Mouse (Mus musculus) forebrain, embryonic 12.5 days (tissue): ENCODE results near the gene Dgkq. TPM values are rescaled to one million over a fixed set of nuclear protein-coding genes. Genes with fewer than 3 reads are reported as not detected.

Experiments
- ATAC-seq: fragments of 200-750 bp; cut with Nextera tagmentation; 2 replicates; pipeline ENCODE4 v1.8.0; 2017; ENCODE audit warnings: moderate TSS enrichment; ENCODE audit not compliant: low FRiP score
- H3K27ac ChIP-seq: fragments of 300-500 bp; sonication (generic); 2 replicates; pipeline ENCODE4 v1.5.1; 2016; ENCODE audit warnings: mild to moderate bottlenecking
- H3K27me3 ChIP-seq: fragments of 300-500 bp; sonication (generic); 2 replicates; pipeline ENCODE4 v1.6.1; 2016; ENCODE audit warnings: mild to moderate bottlenecking
- H3K36me3 ChIP-seq: fragments of 300-500 bp; sonication (generic); replicated peaks from 2 replicates; pipeline ENCODE4 v1.6.1; 2016; ENCODE audit warnings: mild to moderate bottlenecking
- H3K4me1 ChIP-seq: fragments of 300-500 bp; sonication (generic); 2 replicates; pipeline ENCODE4 v1.6.1; 2016
- H3K4me2 ChIP-seq: fragments of 300-500 bp; sonication (generic); 2 replicates; pipeline ENCODE4 v1.6.1; 2016; ENCODE audit warnings: mild to moderate bottlenecking, moderate library complexity
- H3K4me3 ChIP-seq: fragments of 300-500 bp; sonication (generic); replicated peaks from 2 replicates; pipeline ENCODE4 v1.5.1; 2016; ENCODE audit warnings: mild to moderate bottlenecking
- H3K9ac ChIP-seq: fragments of 300-500 bp; sonication (generic); 2 replicates; pipeline ENCODE4 v1.6.1; 2016; ENCODE audit warnings: mild to moderate bottlenecking
- H3K9me3 ChIP-seq: fragments of 300-500 bp; sonication (generic); 2 replicates; pipeline ENCODE4 v1.6.1; 2016
- whole genome bisulfite sequencing: fragments of 180-500 bp; shearing (Covaris S2); methylation state at CpG from one replicate; pipeline ENCODE4 v1.1.7; 2016; 5-methylcytosine and 5-hydroxymethylcytosine counted together
- polyA plus RNA-seq: library from polyadenylated mRNA; unstranded; fragments of >200 nt; fragmentation: Nextera tagmentation; extraction: Ambion mirVana; gene quantifications from 2 replicates; pipeline ENCODE4 v1.2.1, GENCODE M21; 2016

The Dgkq gene
- polyA plus RNA-seq, 1 experiment from 2014 or later = 20.7 TPM

DNA sequence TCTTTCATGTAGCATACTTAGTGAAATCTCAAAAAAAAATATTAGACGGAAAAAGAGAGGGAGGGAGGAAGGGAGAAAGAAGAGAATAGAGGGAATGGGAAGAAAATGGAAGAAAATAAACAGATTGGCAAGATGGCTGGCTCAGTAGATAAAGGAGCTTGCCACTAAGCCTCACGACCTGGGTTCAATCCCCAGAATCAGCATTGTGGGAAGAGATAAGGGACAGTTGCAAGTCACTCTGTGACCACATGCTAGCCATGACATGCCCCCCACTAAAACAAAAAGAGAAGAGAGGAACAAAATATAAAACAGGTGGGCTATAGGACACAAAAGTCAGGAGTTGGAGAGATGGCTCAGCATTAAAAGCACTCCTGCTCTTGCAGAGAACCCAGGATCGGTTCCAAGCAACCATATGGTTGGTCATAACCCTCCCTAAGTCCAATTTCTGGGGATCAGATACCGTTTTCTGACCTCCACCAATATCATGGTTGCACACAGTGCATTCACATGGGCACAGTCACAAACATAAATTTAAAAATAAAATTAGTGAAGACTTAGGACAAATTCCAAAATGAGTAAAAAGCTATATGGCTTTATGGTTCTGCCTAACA lies 43.3 kb downstream of the Dgkq start:
- H3K4me1 ChIP-seq = peaks cover 22% of the 10 kb centered on the region
- ATAC-seq = no peak
- H3K36me3 ChIP-seq = peaks cover 31% of the 10 kb centered on the region
- no peak overlapping the region for H3K27ac ChIP-seq
- H3K4me2 ChIP-seq = no peak overlapping the region
- no peak overlapping the region for H3K4me3 ChIP-seq
- H3K27me3 ChIP-seq = no peaks in the 10 kb centered on the region
- 84% methylated on average over 4 of the region's 4 CpGs for WGBS
- H3K9ac ChIP-seq = no peak overlapping the region
- H3K9me3 ChIP-seq = no peaks in the 10 kb centered on the region

- Histone ChIP-seq H3K4me2 (no peak overlapping the region), H3K4me3 (no peak overlapping the region), H3K27ac (no peak overlapping the region), H3K27me3 (no peaks in the 10 kb centered on the region), H3K9me3 (no peaks in the 10 kb centered on the region), H3K4me1 (no peaks in the 10 kb centered on the region), H3K9ac (no peak overlapping the region), H3K36me3 (peaks cover 54% of the 10 kb centered on the region)
- no peak for ATAC-seq
- WGBS = 88% methylated on average over 2 of the region's 2 CpGs
Measured at GRCm38 (mm10) chr5:108621870-108622269, 47.6 kb downstream of the Dgkq start.

GRCm38 (mm10) chr5:108610426-108610825 lies 59.0 kb downstream of the Dgkq start:
- no peak overlapping the region for H3K27ac ChIP-seq
- H3K9ac ChIP-seq = no peak overlapping the region
- peaks cover 95% of the 10 kb centered on the region for H3K36me3 ChIP-seq
- no peaks in the 10 kb centered on the region for H3K9me3 ChIP-seq
- no peak overlapping the region for H3K4me2 ChIP-seq
- no peak overlapping the region for H3K4me3 ChIP-seq
- 92% methylated on average over 1 of the region's 1 CpGs for WGBS
- H3K27me3 ChIP-seq = no peaks in the 10 kb centered on the region
- no peaks in the 10 kb centered on the region for H3K4me1 ChIP-seq
- ATAC-seq = no peak

- no peak overlapping the region for H3K4me2 ChIP-seq
- WGBS = 95% methylated on average over 9 of the region's 9 CpGs
- no peaks in the 10 kb centered on the region for H3K4me1 ChIP-seq
- H3K4me3 ChIP-seq = no peak overlapping the region
- no peaks in the 10 kb centered on the region for H3K9me3 ChIP-seq
- no peak overlapping the region for H3K27ac ChIP-seq
- peaks cover 96% of the 10 kb centered on the region for H3K36me3 ChIP-seq
- no peak overlapping the region for H3K9ac ChIP-seq
- no peak for ATAC-seq
- H3K27me3 ChIP-seq = no peaks in the 10 kb centered on the region
Measured at GRCm38 (mm10) chr5:108602537-108602936, 66.9 kb downstream of the Dgkq start.

DNA sequence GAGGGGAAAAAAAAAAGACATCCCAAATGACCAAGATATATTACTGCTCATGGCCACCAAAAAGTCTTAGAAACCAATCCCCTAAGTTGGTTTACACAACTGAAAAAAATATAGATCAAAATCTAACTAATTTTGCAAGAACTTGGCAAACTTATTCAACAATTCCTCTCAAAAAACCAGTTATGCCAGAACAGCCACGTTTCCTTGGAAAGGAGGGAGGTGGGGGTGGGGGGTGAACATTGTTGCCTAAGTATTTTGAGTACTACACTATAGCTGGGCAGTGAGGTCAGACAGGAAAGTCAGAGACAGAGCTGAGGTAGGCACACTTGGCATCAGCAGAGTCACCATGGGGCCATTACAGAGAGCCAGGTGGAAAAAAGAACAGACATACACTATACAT lies 69.5 kb downstream of the Dgkq start:
- H3K4me3 ChIP-seq = no peak overlapping the region
- WGBS = 90% methylated on average over 1 of the region's 1 CpGs
- H3K27me3 ChIP-seq = no peaks in the 10 kb centered on the region
- no peak for ATAC-seq
- no peak overlapping the region for H3K4me2 ChIP-seq
- H3K36me3 ChIP-seq = peaks cover 95% of the 10 kb centered on the region
- H3K27ac ChIP-seq = no peak overlapping the region
- no peak overlapping the region for H3K9ac ChIP-seq
- H3K4me1 ChIP-seq = no peaks in the 10 kb centered on the region
- no peaks in the 10 kb centered on the region for H3K9me3 ChIP-seq

Other genes starting within 250 kb of the Dgkq start
- 430 and 435 TPM in 2 replicates for gene Atp5k, start 235.2 kb downstream of the Dgkq start, polyA plus RNA-seq
- 0.10 TPM in 1 of 2 replicates, not detected in the other for gene Mfsd7a, start 220.8 kb downstream of the Dgkq start, polyA plus RNA-seq
- gene Pcgf3, start 208.4 kb downstream of the Dgkq start, polyA plus RNA-seq = 36.2 and 36.8 TPM in 2 replicates
- 12.3 and 12.5 TPM in 2 replicates for gene Cplx1, start 119.6 kb downstream of the Dgkq start, polyA plus RNA-seq
- 57.7 and 61.0 TPM in 2 replicates for gene Gak, start 39.9 kb downstream of the Dgkq start, polyA plus RNA-seq
- gene Tmem175, start 39.9 kb downstream of the Dgkq start, polyA plus RNA-seq = 19.6 and 20.0 TPM in 2 replicates
- 9.5 and 9.6 TPM in 2 replicates for gene Idua, start 9.3 kb downstream of the Dgkq start, polyA plus RNA-seq
- gene Slc26a1, start 5.9 kb upstream of the Dgkq start, polyA plus RNA-seq = 1.2 TPM in 2 replicates
- 17.6 and 19.3 TPM in 2 replicates for gene Fgfrl1, start 22.7 kb upstream of the Dgkq start, polyA plus RNA-seq
- gene Rnf212, start 105.3 kb upstream of the Dgkq start, polyA plus RNA-seq = 0.29 TPM in 1 of 2 replicates, not detected in the other
- not detected in 2 replicates for gene Tmed11, start 125.7 kb upstream of the Dgkq start, polyA plus RNA-seq
- not detected in 2 replicates for gene Vmn2r8, start 139.2 kb upstream of the Dgkq start, polyA plus RNA-seq
- not detected in 2 replicates for gene Vmn2r9, start 182.9 kb upstream of the Dgkq start, polyA plus RNA-seq